Mouse (Mus musculus): Measurements from ENCODE around the gene Cdk15. TPM values are rescaled to one million over a fixed set of nuclear protein-coding genes. Genes with fewer than 3 reads are reported as not detected.
A peak's percentile ranks its signal among the peaks of the same experiment; 100 is the strongest.

The Cdk15 gene
- polyA plus RNA-seq, 1 experiment from 2014 or later: 1.4 TPM

DNA sequence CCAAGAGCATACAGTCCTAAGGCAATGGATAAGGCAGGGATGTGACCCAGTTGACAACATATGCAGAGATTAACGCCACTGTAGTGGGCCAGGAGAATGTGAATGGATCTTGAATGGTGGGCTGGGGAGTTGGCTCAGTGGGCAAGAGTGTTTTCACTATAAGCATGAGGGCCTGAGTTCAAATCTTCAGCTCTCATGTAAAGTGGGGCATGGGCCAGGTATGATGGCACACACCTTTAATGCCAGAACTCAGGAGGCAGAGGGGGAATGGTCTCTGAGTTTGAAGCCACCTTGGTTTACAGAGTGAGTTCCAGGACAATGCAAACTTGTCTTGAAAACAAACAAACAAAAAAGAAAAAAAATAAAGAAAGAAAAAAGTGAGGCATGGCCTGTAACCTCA lies 79.5 kb downstream of the Cdk15 start:
- WGBS: 93% methylated on average over 1 of the region's 1 CpGs
- no peak overlapping the region for H3K4me2 ChIP-seq (replicated peaks; ENCODE audit: low read depth, low read length)

DNA sequence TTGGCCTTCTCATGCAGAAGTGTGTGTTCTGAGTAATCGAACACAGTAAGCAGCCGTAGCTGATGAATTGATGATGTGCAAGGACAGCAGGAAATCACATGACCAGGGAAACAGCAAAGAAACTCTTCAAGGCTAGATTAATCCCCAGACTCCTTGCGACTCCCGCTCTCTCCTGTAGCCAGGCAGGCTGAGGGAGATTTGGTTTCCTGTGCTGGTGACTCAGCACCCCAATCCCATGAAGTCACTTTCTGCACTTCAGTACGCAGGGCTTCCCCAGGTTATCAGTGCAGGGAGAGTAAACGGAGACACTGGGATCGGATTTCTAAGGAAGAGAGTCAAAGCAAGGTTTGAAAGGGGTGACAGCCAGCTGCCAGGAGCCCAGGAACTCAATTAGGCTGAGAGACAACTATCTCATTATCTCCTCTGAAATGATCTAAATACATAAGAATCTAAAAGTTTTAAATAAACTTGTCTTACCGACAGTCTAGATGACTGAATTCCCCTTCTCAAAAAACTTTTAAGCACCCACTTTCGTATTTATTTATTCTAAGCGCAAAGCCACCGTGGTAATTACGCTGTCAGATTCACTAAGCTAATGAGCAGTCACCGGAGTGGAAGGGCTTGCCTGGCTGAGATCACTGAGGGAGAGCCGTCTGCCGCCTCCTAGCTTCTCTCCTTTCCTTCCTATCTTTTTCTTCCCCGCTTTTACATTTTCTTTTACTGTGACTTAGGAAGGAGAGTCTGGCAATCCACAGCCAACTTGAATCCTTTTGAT lies 84.3 kb downstream of the Cdk15 start:
- ATAC-seq (ENCODE audit: low FRiP score, low TSS enrichment): peak; percentile 72; the same call in 1 of the 2 replicates
- H3K27ac ChIP-seq (ENCODE audit: low read length): no peak overlapping the region
- 0 out of 2 replicates have a peak overlapping the region, but pooled peaks have one; percentile 8 for H3K4me3 ChIP-seq (ENCODE audit: low read length)
- no peaks in the 10 kb centered on the region for H3K27me3 ChIP-seq (ENCODE audit: insufficient read depth, low read length)
- 0 out of 2 replicates have a peak overlapping the region, but pooled peaks have one; percentile 17 for H3K9ac ChIP-seq (replicated peaks; ENCODE audit: low read length)
- no peaks in the 10 kb centered on the region for H3K36me3 ChIP-seq (ENCODE audit: insufficient read depth, low read length)
- H3K4me2 ChIP-seq (replicated peaks; ENCODE audit: low read depth, low read length): peak overlapping the region; percentile 21
- 7% methylated on average over 16 of the region's 16 CpGs for WGBS
- peaks cover 6% of the 10 kb centered on the region; the same call in 1 of the 2 replicates for H3K9me3 ChIP-seq (ENCODE audit: low read length)
- peaks cover 17% of the 10 kb centered on the region for H3K4me1 ChIP-seq (ENCODE audit: insufficient read depth, low read length)

More for the DNA sequence above, 79.5 kb downstream of the Cdk15 start:
- H3K9ac ChIP-seq (replicated peaks; ENCODE audit: low read length): no peak overlapping the region
- H3K9me3 ChIP-seq (ENCODE audit: low read length): no peaks in the 10 kb centered on the region
- H3K36me3 ChIP-seq (ENCODE audit: insufficient read depth, low read length): no peaks in the 10 kb centered on the region
- peaks cover 45% of the 10 kb centered on the region for H3K4me1 ChIP-seq (ENCODE audit: insufficient read depth, low read length)
- no peak overlapping the region for H3K27ac ChIP-seq (ENCODE audit: low read length)
- H3K27me3 ChIP-seq (ENCODE audit: insufficient read depth, low read length): no peaks in the 10 kb centered on the region
- ATAC-seq (ENCODE audit: low FRiP score, low TSS enrichment): no peak
- H3K4me3 ChIP-seq (ENCODE audit: low read length): no peak overlapping the region

DNA sequence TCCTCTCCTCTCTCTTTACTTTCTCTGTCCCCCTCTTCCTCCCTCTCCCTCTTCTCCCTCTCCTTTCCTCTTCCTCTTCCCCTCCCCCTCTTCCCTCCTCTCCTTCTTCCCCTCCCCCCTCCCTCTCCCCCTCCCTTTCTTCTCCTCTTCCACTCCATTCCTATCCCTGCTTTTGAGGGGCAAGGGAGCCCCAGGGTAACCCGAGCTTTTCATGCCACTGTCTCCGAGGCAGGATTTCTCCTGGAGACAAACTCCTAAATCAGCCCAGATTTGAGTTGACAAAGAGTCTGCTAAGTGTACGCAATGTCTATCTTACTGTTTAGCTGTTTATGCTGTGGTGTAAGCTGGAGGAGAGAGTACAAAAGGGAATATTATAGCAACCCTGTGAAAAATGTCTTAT lies 85.0 kb downstream of the Cdk15 start:
- no peak overlapping the region for H3K4me3 ChIP-seq (ENCODE audit: low read length)
- H3K9me3 ChIP-seq (ENCODE audit: low read length): peaks cover 6% of the 10 kb centered on the region; the same call in 1 of the 2 replicates
- 17% methylated on average over 3 of the region's 3 CpGs for WGBS
- H3K27ac ChIP-seq (ENCODE audit: low read length): no peak overlapping the region
- H3K4me1 ChIP-seq (ENCODE audit: insufficient read depth, low read length): peaks cover 17% of the 10 kb centered on the region
- ATAC-seq (ENCODE audit: low FRiP score, low TSS enrichment): no peak
- H3K36me3 ChIP-seq (ENCODE audit: insufficient read depth, low read length): no peaks in the 10 kb centered on the region
- no peaks in the 10 kb centered on the region for H3K27me3 ChIP-seq (ENCODE audit: insufficient read depth, low read length)
- no peak overlapping the region for H3K4me2 ChIP-seq (replicated peaks; ENCODE audit: low read depth, low read length)
- H3K9ac ChIP-seq (replicated peaks; ENCODE audit: low read length): no peak overlapping the region

DNA sequence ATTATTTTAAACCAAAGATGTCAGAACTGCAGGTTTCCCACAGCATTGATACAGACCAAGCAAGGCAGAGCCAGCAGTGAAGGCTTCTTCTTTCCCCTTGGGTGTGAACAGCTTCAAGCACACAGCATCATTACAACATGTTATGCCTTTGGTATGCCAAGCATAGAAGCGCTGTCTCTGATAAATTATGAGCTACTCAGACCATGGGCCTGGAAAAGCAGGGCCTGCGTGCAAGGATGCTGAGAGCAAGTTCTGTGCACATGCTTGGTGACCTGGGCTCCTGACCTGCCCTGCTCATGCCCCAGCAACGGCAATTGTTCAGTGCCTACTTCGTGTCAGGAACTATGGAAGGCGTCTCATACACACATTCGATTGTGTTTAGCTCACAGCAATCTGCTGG lies 85.4 kb downstream of the Cdk15 start:
- Histone ChIP-seq H3K36me3 (ENCODE audit: insufficient read depth, low read length) (no peaks in the 10 kb centered on the region), H3K9ac (replicated peaks; ENCODE audit: low read length) (no peak overlapping the region), H3K4me3 (ENCODE audit: low read length) (no peak overlapping the region), H3K27me3 (ENCODE audit: insufficient read depth, low read length) (no peaks in the 10 kb centered on the region), H3K9me3 (ENCODE audit: low read length) (peaks cover 6% of the 10 kb centered on the region; the same call in 1 of the 2 replicates), H3K4me2 (replicated peaks; ENCODE audit: low read depth, low read length) (no peak overlapping the region), H3K27ac (ENCODE audit: low read length) (no peak overlapping the region), H3K4me1 (ENCODE audit: insufficient read depth, low read length) (peaks cover 17% of the 10 kb centered on the region)
- 51% methylated on average over 6 of the region's 6 CpGs for WGBS
- ATAC-seq (ENCODE audit: low FRiP score, low TSS enrichment): no peak

DNA sequence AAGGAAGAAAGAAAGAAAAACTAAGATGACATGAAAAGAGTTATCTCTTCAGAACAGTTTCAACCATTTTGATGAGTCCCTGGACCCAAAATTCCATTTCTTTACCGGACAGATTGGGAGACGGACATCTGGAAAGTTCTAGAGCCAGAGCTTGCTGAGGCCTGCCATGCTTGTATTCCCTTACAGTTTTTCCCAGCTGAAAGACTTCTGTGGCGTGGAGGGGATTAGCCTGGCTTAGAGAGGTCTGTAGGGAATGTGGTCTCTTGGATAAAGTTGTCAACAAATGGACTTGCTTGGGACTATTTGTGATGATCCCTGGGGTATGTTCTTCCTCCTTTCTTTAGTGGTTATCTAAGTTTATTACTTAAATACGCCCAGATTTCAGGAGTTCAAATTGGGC lies 96.0 kb downstream of the Cdk15 start:
- H3K4me1 ChIP-seq (ENCODE audit: insufficient read depth, low read length): no peaks in the 10 kb centered on the region
- H3K36me3 ChIP-seq (ENCODE audit: insufficient read depth, low read length): no peaks in the 10 kb centered on the region
- ATAC-seq (ENCODE audit: low FRiP score, low TSS enrichment): no peak
- no peak overlapping the region for H3K27ac ChIP-seq (ENCODE audit: low read length)
- no peaks in the 10 kb centered on the region for H3K27me3 ChIP-seq (ENCODE audit: insufficient read depth, low read length)
- H3K4me3 ChIP-seq (ENCODE audit: low read length): no peak overlapping the region
- H3K9me3 ChIP-seq (ENCODE audit: low read length): 0 out of 2 replicates have a peak, but pooled peaks cover 4% of the 10 kb centered on the region
- whole genome bisulfite sequencing: 86% methylated on average over 4 of the region's 4 CpGs
- no peak overlapping the region for H3K9ac ChIP-seq (replicated peaks; ENCODE audit: low read length)
- no peak overlapping the region for H3K4me2 ChIP-seq (replicated peaks; ENCODE audit: low read depth, low read length)

DNA sequence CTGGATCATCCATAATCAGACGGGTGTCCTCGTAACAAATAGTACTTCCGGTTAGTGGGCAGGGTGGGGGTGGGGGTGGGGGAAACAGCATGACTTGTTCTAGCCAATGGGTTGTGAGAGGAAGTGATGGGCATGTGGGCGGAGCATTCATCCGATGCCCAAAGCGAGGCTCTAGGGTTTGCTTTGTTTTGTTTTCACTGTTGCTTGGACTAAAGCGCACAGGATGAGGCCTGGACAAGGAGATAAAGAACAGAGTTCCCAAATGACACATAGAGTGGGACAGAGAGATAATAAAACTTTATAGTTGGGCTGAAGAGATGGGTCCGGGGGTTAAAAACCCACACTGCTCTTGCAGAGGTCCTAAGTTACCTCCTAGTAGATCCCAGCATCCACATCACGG lies 98.7 kb downstream of the Cdk15 start:
- Histone ChIP-seq H3K4me3 (ENCODE audit: low read length) (no peak overlapping the region), H3K27ac (ENCODE audit: low read length) (no peak overlapping the region), H3K9ac (replicated peaks; ENCODE audit: low read length) (no peak overlapping the region), H3K36me3 (ENCODE audit: insufficient read depth, low read length) (no peaks in the 10 kb centered on the region), H3K4me2 (replicated peaks; ENCODE audit: low read depth, low read length) (no peak overlapping the region), H3K27me3 (ENCODE audit: insufficient read depth, low read length) (no peaks in the 10 kb centered on the region), H3K9me3 (ENCODE audit: low read length) (0 out of 2 replicates have a peak, but pooled peaks cover 4% of the 10 kb centered on the region), H3K4me1 (ENCODE audit: insufficient read depth, low read length) (no peaks in the 10 kb centered on the region)
- WGBS: 86% methylated on average over 9 of the region's 9 CpGs
- ATAC-seq (ENCODE audit: low FRiP score, low TSS enrichment): no peak

DNA sequence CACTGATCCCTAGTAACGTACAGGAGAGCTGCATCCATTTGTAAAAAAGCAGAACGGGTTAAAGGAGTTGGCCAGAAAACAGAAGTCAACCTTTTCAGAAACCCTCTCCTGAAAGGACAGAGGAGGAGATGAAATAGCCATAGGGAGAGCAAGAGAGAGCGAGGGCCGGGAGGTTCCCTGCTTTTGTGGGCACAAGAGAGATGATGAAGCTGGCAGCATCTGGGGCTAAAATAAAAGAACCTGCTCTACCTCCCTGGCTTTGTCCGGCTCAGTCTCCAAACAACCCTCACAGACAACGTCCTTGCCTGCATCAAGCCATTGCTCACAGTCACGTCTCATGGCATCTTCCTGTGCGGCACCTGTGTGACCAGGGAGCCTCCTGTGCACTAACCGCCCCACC lies 102.4 kb downstream of the Cdk15 start:
- WGBS: 92% methylated on average over 9 of the region's 9 CpGs
- no peak for ATAC-seq (ENCODE audit: low FRiP score, low TSS enrichment)
- no peaks in the 10 kb centered on the region for H3K4me1 ChIP-seq (ENCODE audit: insufficient read depth, low read length)

DNA sequence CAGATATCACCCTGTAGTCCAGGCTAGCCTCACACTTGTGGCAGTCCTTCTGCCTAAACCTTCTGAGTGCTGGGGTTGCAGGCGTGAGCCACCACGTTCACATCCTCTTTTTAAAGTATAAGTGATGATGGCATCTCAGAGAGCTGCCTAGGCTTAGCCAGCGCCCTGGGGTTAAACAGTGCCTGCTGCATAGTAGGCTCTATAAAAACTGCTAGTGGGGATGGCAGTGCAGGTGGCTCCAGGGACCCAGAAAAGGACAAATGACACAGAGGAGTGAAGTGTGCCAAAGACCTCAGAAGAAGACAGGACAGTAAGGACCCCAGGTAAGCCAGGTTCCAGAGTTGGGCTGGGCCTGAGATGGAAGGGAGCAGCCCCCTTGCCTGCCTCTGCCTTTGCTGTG lies 104.1 kb downstream of the Cdk15 start:
- Histone ChIP-seq H3K27me3 (ENCODE audit: insufficient read depth, low read length) (no peaks in the 10 kb centered on the region), H3K36me3 (ENCODE audit: insufficient read depth, low read length) (no peaks in the 10 kb centered on the region), H3K9ac (replicated peaks; ENCODE audit: low read length) (no peak overlapping the region), H3K4me3 (ENCODE audit: low read length) (no peak overlapping the region), H3K4me2 (replicated peaks; ENCODE audit: low read depth, low read length) (no peak overlapping the region), H3K27ac (ENCODE audit: low read length) (no peak overlapping the region), H3K9me3 (ENCODE audit: low read length) (no peaks in the 10 kb centered on the region), H3K4me1 (ENCODE audit: insufficient read depth, low read length) (no peaks in the 10 kb centered on the region; the same call in 1 of the 2 replicates)
- 83% methylated on average over 3 of the region's 3 CpGs for WGBS
- no peak for ATAC-seq (ENCODE audit: low FRiP score, low TSS enrichment)

More for the DNA sequence above, 102.4 kb downstream of the Cdk15 start:
- no peaks in the 10 kb centered on the region for H3K9me3 ChIP-seq (ENCODE audit: low read length)
- no peak overlapping the region for H3K4me3 ChIP-seq (ENCODE audit: low read length)
- no peak overlapping the region for H3K27ac ChIP-seq (ENCODE audit: low read length)
- H3K27me3 ChIP-seq (ENCODE audit: insufficient read depth, low read length): no peaks in the 10 kb centered on the region
- H3K9ac ChIP-seq (replicated peaks; ENCODE audit: low read length): no peak overlapping the region
- H3K36me3 ChIP-seq (ENCODE audit: insufficient read depth, low read length): no peaks in the 10 kb centered on the region
- H3K4me2 ChIP-seq (replicated peaks; ENCODE audit: low read depth, low read length): no peak overlapping the region

DNA sequence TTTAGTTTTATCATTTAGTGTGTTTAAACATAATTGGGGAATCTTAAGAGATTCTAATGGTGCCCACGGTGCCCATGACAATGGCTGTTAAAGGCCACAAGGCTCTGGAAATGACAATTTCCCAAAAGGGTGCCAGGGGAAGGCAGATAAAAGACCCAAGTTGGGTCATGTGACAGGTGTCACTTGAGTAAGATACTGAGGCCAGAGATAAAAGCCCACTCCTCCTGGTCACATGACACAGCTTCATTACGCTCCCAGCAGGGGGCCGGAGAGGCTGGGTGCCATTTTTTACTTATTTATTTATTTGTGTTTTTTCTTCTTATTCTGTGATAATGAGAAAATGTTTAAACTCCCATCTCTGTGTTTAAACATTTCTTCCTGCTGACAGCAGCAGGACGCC lies 104.8 kb downstream of the Cdk15 start:
- H3K9ac ChIP-seq (replicated peaks; ENCODE audit: low read length): no peak overlapping the region
- no peak overlapping the region for H3K4me2 ChIP-seq (replicated peaks; ENCODE audit: low read depth, low read length)
- H3K27me3 ChIP-seq (ENCODE audit: insufficient read depth, low read length): no peaks in the 10 kb centered on the region
- ATAC-seq (ENCODE audit: low FRiP score, low TSS enrichment): no peak
- no peaks in the 10 kb centered on the region; the same call in 1 of the 2 replicates for H3K4me1 ChIP-seq (ENCODE audit: insufficient read depth, low read length)
- 64% methylated on average over 4 of the region's 4 CpGs for WGBS
- no peaks in the 10 kb centered on the region for H3K36me3 ChIP-seq (ENCODE audit: insufficient read depth, low read length)
- no peaks in the 10 kb centered on the region for H3K9me3 ChIP-seq (ENCODE audit: low read length)
- H3K4me3 ChIP-seq (ENCODE audit: low read length): no peak overlapping the region
- H3K27ac ChIP-seq (ENCODE audit: low read length): no peak overlapping the region

DNA sequence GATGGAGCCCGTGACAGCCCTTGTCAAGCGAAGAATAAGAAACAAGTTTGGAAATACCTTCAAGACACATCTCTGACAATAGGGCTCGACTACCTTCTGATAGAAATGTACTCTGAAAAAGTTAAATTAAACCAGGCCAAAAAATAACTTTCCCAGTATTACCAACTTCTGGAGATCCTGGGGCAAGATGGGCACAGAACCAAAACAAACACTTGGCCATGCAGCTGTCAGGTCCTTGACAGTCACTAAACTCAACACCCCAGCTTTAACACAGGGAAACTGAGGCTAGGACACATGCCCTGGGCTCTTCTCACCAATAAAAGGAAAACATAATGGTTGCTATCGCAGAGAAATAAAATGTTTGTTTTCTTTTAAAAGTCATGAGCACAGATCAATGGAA lies 105.3 kb downstream of the Cdk15 start:
- Histone ChIP-seq H3K9ac (replicated peaks; ENCODE audit: low read length) (no peak overlapping the region), H3K4me3 (ENCODE audit: low read length) (no peak overlapping the region), H3K4me1 (ENCODE audit: insufficient read depth, low read length) (no peaks in the 10 kb centered on the region; the same call in 1 of the 2 replicates), H3K9me3 (ENCODE audit: low read length) (no peaks in the 10 kb centered on the region), H3K4me2 (replicated peaks; ENCODE audit: low read depth, low read length) (no peak overlapping the region), H3K27me3 (ENCODE audit: insufficient read depth, low read length) (no peaks in the 10 kb centered on the region), H3K27ac (ENCODE audit: low read length) (no peak overlapping the region), H3K36me3 (ENCODE audit: insufficient read depth, low read length) (no peaks in the 10 kb centered on the region)
- 81% methylated on average over 4 of the region's 4 CpGs for WGBS
- ATAC-seq (ENCODE audit: low FRiP score, low TSS enrichment): no peak

All from kidney, embryonic 16.5 days (tissue).